Mouse (Mus musculus) spleen, postnatal 14 days (tissue): Measurements from ENCODE around the gene Crebbp.
"Not testable (repeated sequence)": the region's sequence is repeated elsewhere in the genome, so short reads cannot be mapped to it uniquely, and the experiment has no call there.

Experiments used
- DNase-seq, 2 experiments: peaks; one replicate each; pipeline ENCODE4 v3.0.0; 2021 to 2022; ENCODE audit warnings: low spot score in 2 of 2

The Crebbp gene

GRCm38 (mm10) chr16:4160246-4160897 is 53.4 kb downstream of the Crebbp start:
- no peak for DNase-seq

DNA sequence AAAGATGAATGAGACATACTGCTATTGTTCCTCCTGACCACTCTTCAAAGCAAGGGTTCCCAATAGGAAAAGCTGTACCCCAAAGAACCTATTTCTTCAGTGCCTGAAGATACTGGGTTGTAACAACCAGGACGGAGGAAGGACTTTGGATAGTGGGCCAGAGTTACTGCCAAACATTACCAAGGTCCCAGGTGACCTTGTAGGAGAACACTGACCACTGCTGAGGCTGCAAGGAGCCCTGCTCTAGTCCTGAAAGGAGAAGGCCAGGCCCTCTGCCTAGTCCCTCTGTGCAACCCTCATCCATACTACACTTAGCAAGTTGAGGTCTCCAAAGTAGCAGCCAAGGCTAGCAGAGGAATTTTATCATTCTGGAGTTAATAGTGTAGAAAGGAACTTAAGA is 60.7 kb downstream of the Crebbp start:
- no peak for DNase-seq

DNA sequence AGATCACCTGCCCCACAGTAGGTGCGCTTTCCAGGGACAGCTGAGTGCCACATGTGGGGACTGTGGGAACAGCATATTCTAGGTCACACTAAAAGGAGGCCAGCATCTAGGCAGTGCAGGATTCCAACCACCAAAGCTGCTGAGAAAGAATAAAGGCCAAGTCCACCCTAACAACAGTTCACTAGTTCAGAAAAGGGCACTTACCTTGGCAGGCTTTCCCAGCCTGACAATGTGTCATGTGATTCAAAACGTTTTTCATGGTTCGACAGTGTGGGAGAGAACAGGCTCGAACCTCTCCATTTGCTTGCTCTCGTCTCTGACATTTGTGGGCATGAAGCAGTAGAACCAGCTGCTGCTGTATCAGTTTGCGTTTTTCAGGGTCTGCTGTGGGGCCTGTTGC is 75.3 kb downstream of the Crebbp start:
- DNase-seq, result no peak

DNA sequence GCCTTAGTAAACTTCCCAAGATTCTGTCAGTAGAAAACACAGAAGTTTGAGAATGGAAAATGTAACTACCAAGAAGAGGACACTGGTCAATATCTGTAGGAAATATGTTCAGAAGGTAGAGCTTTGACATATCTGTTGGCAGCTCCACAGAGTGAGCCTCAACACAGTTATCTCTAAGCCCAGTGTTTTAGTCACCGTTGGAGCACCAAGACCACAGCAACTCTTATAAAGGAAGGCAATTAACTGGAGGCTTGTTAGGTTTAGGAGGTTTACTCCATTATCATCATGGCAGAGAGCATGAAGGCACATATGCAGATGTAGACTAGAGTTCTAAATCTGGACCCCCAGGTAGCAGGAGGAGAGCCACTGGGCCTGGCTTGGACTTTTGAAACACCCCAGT is 80.0 kb downstream of the Crebbp start:
- no peak for DNase-seq

DNA sequence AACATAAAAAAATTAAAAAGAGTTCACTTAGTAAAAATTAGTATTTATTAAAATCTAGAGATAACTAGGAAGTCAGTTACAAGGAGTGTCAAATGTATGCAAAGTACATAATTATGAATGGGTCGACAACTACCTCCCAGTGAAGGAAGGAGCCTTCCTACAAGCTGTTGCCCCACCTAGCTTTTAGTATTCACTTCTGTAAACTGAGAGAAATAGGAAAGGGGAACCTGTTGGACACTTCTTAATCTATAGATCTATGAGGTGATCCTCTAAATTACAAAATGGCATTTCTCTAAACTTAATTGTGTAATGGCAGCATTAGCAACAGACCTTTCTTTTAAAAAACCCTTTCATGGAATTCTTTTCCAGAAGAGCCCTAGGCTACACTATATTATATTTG is 84.9 kb downstream of the Crebbp start:
- DNase-seq, result no peak

DNA sequence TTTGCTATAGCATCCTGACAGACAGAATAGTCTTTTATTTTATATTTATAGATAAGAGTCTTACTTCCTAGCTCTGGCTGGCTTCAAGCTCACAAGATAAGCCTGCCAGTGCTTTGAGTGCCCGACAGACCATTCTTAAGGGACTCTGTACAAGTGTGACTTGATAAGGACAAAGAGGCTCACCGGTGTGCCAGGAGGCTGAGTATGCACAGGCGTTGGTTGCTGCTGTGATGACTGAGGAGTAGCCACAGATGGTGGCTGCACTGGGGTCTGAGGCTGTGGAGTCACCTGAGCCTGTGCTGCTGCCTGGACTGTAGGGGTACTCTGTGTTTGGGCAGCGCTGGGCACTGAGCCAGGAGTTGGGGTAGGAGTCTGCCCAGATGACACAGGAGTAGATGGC is 96.7 kb downstream of the Crebbp start:
- DNase-seq, result no peak

DNA sequence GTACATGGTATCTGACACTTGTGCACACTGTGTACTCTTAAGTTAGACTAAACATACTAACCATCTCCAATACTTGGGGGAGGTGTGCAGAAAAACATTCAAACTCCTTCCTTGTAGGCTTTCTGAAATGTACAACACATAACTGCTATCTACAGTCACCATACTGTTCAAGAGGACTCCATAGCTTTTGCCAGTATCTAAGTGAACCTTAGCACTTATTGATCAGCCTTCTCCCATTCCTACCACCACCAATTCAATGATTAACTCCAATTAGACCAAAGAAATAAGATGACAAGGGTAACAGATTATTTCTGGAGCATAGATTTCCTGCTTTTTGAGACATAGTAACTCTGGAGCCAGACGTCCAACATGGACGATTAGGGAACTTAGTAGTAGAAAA is 113.4 kb downstream of the Crebbp start:
- DNase-seq, result no peak

- DNase-seq, result no peak
These were observed 116.3 kb downstream of the Crebbp start for GRCm38 (mm10) chr16:4097521-4097920.

GRCm38 (mm10) chr16:4096898-4097297 is 116.9 kb downstream of the Crebbp start:
- no peak for DNase-seq

- no peak for DNase-seq
These were observed 117.7 kb downstream of the Crebbp start for GRCm38 (mm10) chr16:4096141-4096540.

DNA sequence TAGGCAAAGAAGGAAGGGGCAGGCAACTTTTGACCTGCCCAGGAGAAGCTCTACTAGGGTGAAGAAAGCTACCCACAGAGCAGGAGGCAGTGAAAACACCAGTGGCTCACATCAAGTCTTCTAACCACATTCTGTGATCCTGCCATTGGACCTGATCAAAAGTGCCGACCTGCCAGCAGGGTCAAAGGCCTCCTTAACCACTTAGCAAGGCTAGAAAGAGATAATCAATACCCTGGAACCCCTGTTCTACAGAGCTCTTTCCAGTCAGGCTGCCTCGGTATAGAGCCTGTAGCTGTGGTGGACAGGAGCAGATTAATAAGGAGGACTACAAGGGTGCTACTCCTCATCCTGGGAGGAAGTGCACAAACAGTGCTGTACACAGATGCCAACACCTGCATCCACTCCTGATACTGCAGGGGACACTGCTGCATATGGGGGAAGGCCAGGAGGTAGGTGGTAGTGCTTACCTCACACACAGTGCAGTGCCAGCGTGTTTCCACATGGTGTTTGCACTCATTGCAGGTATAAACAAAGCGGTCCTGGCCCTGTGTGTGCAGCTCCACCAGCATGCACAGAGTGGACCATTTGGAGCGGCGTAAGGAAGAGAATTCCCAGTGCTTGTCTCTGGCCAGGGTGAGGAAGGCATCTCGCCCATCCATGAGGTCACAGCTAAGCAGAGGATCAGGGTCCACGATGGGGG is 126.4 kb downstream of the Crebbp start:
- DNase-seq, result no peak

- DNase-seq, result no peak
These were observed 127.9 kb downstream of the Crebbp start for GRCm38 (mm10) chr16:4085851-4086387.

DNA sequence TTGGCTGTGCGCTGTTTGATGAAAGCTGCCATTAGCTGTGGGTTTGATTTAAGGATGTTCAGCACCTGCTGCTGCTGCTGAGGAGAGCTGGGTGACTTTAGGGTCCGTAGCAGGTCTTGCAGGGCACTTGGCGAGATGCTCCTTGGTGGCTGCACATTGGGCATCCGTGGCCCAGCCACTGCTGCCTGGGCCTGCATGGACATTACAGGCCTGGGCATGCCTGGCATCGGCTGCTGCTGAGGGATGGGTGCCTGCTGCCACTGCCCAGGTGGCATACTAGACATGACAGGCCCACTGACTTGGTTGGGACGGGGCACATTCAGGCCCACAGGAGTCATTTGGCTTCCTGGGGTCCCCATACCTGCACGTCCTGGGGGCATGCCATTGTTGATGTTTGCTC is 128.7 kb downstream of the Crebbp start:
- DNase-seq, result no peak

GRCm38 (mm10) chr16:4080419-4080818 is 133.4 kb downstream of the Crebbp start:
- not testable (repeated sequence) for DNase-seq

GRCm38 (mm10) chr16:4079656-4080055 is 134.1 kb downstream of the Crebbp start:
- no peak for DNase-seq

- not testable (repeated sequence) for DNase-seq
These were observed 135.5 kb downstream of the Crebbp start for GRCm38 (mm10) chr16:4078302-4078701.

GRCm38 (mm10) chr16:4077384-4078061 is 136.3 kb downstream of the Crebbp start, which contains the start of gene Trap1:
Gene Trap1 (minus strand): TSS chr16:4077827.
- DNase-seq, result peak; percentile 94 to 96

GRCm38 (mm10) chr16:4074836-4075235 is 139.0 kb downstream of the Crebbp start:
- DNase-seq, result no peak

DNA sequence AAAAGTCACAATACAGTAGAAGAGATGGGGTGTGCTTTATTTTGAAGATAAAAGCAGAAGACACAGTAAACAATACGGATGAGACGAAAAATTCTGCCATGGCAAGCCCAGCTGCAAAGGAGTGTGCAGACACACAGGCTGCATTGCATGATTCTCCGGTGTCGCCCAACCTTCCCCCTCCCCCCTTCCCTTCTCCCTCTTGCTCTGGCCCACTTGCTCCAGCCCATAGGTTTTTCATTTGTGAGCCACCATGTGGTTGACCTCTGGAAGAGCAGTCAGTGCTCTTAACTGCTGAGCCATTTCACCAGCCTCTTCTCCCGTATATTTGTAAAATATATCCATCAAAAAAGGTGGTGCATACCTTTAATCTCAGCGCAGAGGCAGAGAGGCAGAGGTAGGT is 139.5 kb downstream of the Crebbp start:
- no peak for DNase-seq

DNA sequence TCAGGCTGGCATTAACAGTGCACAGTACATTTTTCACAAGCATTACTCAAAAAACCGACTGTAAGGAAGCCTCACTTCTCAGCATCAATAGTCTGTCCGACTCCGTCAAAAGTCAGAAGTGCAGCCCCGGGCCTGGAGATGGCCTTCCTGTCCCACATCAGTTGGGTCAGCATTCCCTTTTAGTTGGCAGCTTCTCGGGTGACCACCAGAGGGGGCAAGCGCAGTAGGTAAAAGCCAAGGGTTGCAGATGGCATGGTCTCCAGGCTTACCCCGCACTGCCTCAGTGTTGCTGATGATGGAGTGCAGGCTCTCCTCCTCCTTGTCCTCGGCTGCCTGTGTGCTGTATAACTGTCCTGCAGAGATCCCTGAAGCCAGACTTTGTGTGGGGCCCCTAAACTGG is 145.2 kb downstream of the Crebbp start:
- DNase-seq, result peak; percentile 22 to 59

DNA sequence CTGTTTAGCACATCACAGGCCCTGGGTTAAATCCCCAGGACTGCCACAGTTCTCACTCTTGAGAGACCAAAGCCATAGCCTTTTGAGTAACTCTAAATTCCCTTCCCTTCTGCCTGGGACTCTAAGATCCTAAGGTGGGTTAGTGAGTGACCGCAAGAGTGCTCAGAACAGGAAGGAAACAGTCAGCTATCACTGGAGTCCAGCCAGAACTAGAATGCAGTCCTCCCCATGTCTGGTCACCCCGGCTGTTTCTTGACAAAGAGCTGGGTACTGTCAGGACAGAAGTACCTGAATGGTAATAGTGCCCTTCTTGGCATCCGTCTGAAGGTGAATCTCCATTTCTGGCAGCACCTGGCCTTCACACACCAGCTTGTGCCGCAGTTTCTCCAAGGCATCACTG is 148.9 kb downstream of the Crebbp start:
- no peak for DNase-seq

- DNase-seq, result no peak
These were observed 160.0 kb downstream of the Crebbp start for GRCm38 (mm10) chr16:4053811-4054210.

DNA sequence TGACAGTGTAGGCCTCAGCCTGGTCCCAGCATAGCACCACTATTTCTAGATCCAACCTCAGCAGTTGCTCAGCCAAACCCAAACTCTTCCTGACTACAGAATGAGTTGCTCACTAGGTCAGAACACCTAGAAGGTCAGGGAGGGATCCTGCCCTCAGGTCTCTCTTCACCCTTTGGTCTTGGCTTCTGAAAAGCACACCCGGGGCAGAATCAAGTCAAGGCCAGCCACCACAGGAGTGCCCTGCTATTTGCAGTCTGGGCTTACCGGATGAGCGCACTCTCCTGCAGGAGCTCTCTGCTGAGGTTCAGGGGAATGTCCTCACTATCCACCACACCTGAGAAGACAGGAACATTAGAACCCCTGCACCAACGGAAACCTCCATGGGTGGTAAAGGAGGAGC is 161.2 kb downstream of the Crebbp start:
- DNase-seq, result no peak
